Mouse (Mus musculus): ENCODE measurements at regions not wholly inside any gene's neighbourhood (a gene's known extent, or its start where the extent isn't known, plus 50 kb on each side); places are given as distances from the start of the nearest gene placed in this dataset.

DNA sequence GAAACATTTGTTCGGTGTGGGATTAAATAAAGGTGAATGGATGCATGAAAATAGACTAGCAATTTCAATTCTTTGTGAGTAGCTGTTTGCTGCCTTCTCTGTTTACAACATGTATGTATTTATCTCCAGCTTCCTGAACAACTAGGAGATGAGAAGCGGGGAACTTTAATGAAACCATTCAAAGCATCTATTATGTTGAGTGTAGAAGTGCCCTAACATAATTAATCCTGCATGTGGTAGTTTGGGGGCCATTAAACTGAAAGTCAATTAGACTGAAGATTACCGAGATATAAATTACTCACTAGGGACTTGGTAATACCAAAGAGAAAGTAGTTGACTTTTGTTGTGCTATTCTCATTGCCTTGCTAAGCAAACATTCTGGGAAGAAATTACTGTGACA is 583.4 kb upstream of the Grin3a start:
- H3K4me2 ChIP-seq: no peak overlapping the region
- 42% methylated on average over 3 of the region's 3 CpGs for WGBS
- H3K27ac ChIP-seq (replicated peaks): no peak overlapping the region; the same call in 1 of the 2 replicates
- no peaks in the 10 kb centered on the region for H3K4me1 ChIP-seq (replicated peaks)
- no peaks in the 10 kb centered on the region for H3K9me3 ChIP-seq
- no peak overlapping the region for H3K9ac ChIP-seq
- H3K4me3 ChIP-seq: no peak overlapping the region
- H3K27me3 ChIP-seq: no peaks in the 10 kb centered on the region
- H3K36me3 ChIP-seq: no peaks in the 10 kb centered on the region
- ATAC-seq (ENCODE audit: low read depth): peak; percentile 79
